Mouse (Mus musculus) left cerebral cortex, adult 2 months (tissue): ENCODE results near the gene Tmem139. TPM values are rescaled to one million over a fixed set of nuclear protein-coding genes. Genes with fewer than 3 reads are reported as not detected.

Source experiments
- DNase-seq, 2 experiments: peaks; one replicate each; pipeline ENCODE4 v3.0.0; 2021 to 2022; ENCODE audit warnings: low spot score in 2 of 2, mixed read lengths in 1 of 2; ENCODE audit errors: extremely low spot score in 1 of 2
- H3K27ac ChIP-seq: fragments of 200-600 bp; 2 replicates; pipeline ENCODE4 v1.8.1; 2022
- H3K4me3 ChIP-seq: fragments of 200-600 bp; 2 replicates; pipeline ENCODE4 v1.8.1; 2022
- CTCF ChIP-seq: fragments of 200-600 bp; IDR thresholded peaks from 2 replicates; pipeline ENCODE4 v1.8.1; 2022; ENCODE audit warnings: antibody characterized with exemption, mild to moderate bottlenecking, moderate library complexity
- intact Hi-C: fragments of 180-260 bp; cut with DNase I; formaldehyde crosslinking; loops from one replicate; pipeline ENCODE4 v1.15.1; 2025
- long read RNA-seq, 2 experiments: library from polyadenylated mRNA; stranded (forward); transcript quantifications; one replicate each; pipeline ENCODE4 v2.0.0; 2021; ENCODE audit warnings: borderline mapping rate in 2 of 2
- total RNA-seq, 2 experiments: library from RNA; stranded (reverse); gene quantifications; 2 replicates each; pipeline ENCODE4 v1.2.3; 2021

Tmem139 gene
- total RNA-seq = not detected
- long read RNA-seq, experiment 1 = 0 reads
- long read RNA-seq, experiment 2 = 0 reads

GRCm38 (mm10) chr6:42261524-42262170, at the start of gene Tmem139:
TSS of gene Tmem139 (plus strand) at chr6:42261970.
- DNase-seq = no peak
- Histone ChIP-seq H3K27ac (no peak within 1 kb of the TSS), H3K4me3 (no peak within 1 kb of the TSS)
- no peak for TF ChIP-seq CTCF
- intact Hi-C loops = no loop called here

- intact Hi-C loops = no loop called here
- no peak within 1 kb of the TSS for H3K4me3 ChIP-seq
- no peak within 1 kb of the TSS for H3K27ac ChIP-seq
- TF ChIP-seq CTCF = no peak
- no peak for DNase-seq
These were observed 46.7 kb upstream of the Tmem139 start, which contains the start of gene Tas2r144 for GRCm38 (mm10) chr6:42215028-42215427. TSS of gene Tas2r144 (plus strand) at chr6:42215328.

- no peak for TF ChIP-seq CTCF
- H3K4me3 ChIP-seq = no peak overlapping the region
- no peak for DNase-seq
- intact Hi-C loops = loop anchor here (10.0 kb wide), 1 partner anchor 1073 kb away; no protein-coding TSS in a partner anchor
- H3K27ac ChIP-seq = no peak overlapping the region
These were observed 39.5 kb upstream of the Tmem139 start for GRCm38 (mm10) chr6:42222286-42222685.

DNA sequence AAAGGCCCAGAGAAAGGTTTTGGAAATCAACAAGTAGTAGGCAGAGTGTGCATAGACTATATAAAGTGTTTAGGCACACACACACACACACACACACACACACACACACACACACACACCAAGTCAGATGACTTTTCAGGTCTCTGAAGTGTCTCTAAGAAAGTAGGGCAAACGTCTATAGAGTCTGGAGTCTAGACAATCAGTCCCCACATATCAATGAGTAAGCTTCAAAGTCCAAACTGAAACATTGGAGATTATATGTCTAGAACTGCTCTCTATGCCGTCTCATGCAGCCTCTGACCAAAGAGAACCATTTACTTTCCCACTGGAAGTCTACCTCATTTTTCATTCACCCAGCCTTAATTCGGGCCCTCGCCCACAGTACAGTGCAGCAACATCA, 36.7 kb upstream of the Tmem139 start:
- H3K4me3 ChIP-seq = no peak overlapping the region
- intact Hi-C loops = loop anchor here (5.0 to 10.0 kb wide), 3 partner anchors 147 to 1070 kb away; partner anchors contain the start of gene Epha1

GRCm38 (mm10) chr6:42227240-42228101, 34.3 kb upstream of the Tmem139 start:
- DNase-seq = peak; percentile 53 to 68
- no peak overlapping the region for H3K4me3 ChIP-seq
- H3K27ac ChIP-seq = no peak overlapping the region
- intact Hi-C loops = loop anchor here (1.0 to 10.0 kb wide), 6 partner anchors 30 to 1067 kb away; partner anchors contain the start of genes Epha1 and Fam131b
- TF ChIP-seq CTCF = peak; percentile 77

More for the DNA sequence above, 36.7 kb upstream of the Tmem139 start:
- DNase-seq = no peak
- no peak overlapping the region for H3K27ac ChIP-seq
- TF ChIP-seq CTCF = no peak

GRCm38 (mm10) chr6:42229610-42230009, 32.2 kb upstream of the Tmem139 start:
- no peak for DNase-seq
- no peak overlapping the region for H3K27ac ChIP-seq
- TF ChIP-seq CTCF = no peak
- intact Hi-C loops = loop anchor here (1.0 to 10.0 kb wide), 4 partner anchors 35 to 1065 kb away; partner anchors contain the start of genes Casp2 and Epha1
- no peak overlapping the region for H3K4me3 ChIP-seq

DNA sequence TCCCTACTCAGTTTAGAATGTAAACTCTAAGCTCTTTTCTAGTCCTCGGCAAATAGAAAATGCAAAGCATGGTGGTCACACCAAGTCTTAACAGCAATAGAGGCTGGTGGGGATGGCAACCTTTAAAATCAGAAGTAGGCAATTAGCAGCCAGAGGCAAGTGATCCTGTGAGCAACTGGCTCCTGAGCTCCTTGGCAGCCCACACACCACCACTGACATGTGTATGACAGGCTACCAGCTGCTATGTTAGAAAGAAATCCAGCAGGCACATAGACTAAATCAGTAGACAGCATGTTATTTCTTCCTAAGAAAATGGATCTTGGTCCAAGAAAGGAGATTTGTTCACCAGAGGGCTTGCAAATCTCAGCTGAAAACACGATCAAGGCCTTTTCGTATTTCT, 30.6 kb upstream of the Tmem139 start:
- no peak for DNase-seq
- intact Hi-C loops = no loop called here
- Histone ChIP-seq H3K27ac (peak overlapping the region; percentile 69), H3K4me3 (no peak overlapping the region)
- no peak for TF ChIP-seq CTCF

- Histone ChIP-seq H3K27ac (peak overlapping the region; percentile 36; the same call in 1 of the 2 replicates), H3K4me3 (no peak overlapping the region)
- no peak for TF ChIP-seq CTCF
- intact Hi-C loops = no loop called here
- no peak for DNase-seq
These were observed 24.4 kb upstream of the Tmem139 start for GRCm38 (mm10) chr6:42237276-42237805.

DNA sequence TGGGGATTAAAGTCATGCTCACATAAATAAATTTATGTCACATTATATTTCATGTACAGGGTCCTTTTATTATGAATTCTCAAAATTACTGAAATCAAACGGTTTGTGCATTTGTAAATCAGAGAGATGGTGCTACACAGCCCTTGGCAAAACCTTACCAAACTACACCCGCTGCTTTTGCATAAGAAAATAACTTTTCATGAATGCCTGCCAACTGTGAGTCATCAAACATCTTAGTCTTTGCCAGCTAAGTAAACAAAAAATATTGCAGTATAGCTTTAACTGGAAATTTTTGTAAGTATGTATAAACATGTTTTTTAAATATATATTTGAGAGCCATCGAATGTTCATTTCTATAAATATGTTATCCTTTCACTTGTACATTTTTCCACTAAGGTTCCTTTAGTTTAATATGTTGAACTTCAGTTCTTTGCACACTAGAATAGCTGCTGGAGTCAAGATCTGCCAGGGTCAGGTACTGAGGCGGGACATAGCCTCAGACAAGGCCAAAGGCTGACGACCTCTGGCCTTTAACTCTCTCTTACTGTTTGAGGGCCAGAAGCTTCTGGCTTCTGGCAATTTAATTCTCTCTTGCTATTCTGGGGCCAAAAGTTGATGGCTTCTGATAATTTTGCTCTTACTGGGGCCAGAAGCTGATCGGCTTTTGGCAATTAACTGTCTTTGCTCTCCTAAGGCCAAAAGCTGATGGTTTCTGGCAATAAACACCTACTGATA, 20.3 kb upstream of the Tmem139 start:
- DNase-seq = no peak
- Histone ChIP-seq H3K4me3 (no peak overlapping the region), H3K27ac (peak overlapping the region; percentile 8; the same call in 1 of the 2 replicates)
- intact Hi-C loops = no loop called here
- TF ChIP-seq CTCF = no peak

GRCm38 (mm10) chr6:42245711-42246353, 15.9 kb upstream of the Tmem139 start, which contains the start of gene Gstk1:
TSS of gene Gstk1 (plus strand) at chr6:42245935.
- TF ChIP-seq CTCF = no peak
- DNase-seq = peak; percentile 51 to 70
- Histone ChIP-seq H3K27ac (peak within 1 kb of the TSS; percentile 47; the same call in 1 of the 2 replicates), H3K4me3 (peak within 1 kb of the TSS; percentile 64)
- intact Hi-C loops = no loop called here

DNA sequence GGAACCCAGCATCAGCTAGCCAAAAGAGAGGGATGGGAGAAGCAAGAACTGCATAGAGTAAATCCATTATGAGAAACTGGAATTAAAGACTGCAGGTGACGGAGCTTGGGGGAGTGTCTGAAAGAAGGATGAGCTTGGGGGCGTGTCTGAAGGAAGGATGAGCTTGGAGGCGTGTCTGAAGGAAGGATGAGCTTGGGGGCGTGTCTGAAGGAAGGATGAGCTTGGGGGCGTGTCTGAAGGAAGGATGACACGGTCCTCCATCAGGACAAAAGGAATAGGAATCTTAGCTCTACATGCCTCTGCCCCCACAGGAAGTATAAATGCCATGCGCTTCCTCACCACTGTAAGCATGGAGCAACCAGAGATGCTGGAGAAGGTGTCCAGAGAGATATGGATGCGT, 14.6 kb upstream of the Tmem139 start:
- no peak for TF ChIP-seq CTCF
- no peak for DNase-seq
- intact Hi-C loops = no loop called here
- H3K27ac ChIP-seq = no peak overlapping the region
- H3K4me3 ChIP-seq = no peak overlapping the region
